Mouse (Mus musculus) thymus, postnatal 25 days (tissue): ENCODE data around the gene Dnajc11.

ENCODE experiments used
- DNase-seq: peaks from one replicate; pipeline ENCODE4 v3.0.0; 2022

The Dnajc11 gene

GRCm38 (mm10) chr4:151934215-151934572 lies 703 bp downstream of the Dnajc11 start:
- no peak for DNase-seq

GRCm38 (mm10) chr4:151937441-151937840 lies 4.0 kb downstream of the Dnajc11 start:
- no peak for DNase-seq

- DNase-seq: no peak
These were observed 4.6 kb downstream of the Dnajc11 start for GRCm38 (mm10) chr4:151938089-151938488.

- DNase-seq: no peak
These were observed 12.7 kb downstream of the Dnajc11 start for GRCm38 (mm10) chr4:151946211-151946610.

GRCm38 (mm10) chr4:151948497-151949471 lies 15.3 kb downstream of the Dnajc11 start:
- no peak for DNase-seq

GRCm38 (mm10) chr4:151953209-151953608 lies 19.7 kb downstream of the Dnajc11 start:
- DNase-seq: no peak

- no peak for DNase-seq
These were observed 22.3 kb downstream of the Dnajc11 start for GRCm38 (mm10) chr4:151955791-151956190.

GRCm38 (mm10) chr4:151957584-151958315 lies 24.3 kb downstream of the Dnajc11 start:
- no peak for DNase-seq

GRCm38 (mm10) chr4:151959849-151960512 lies 26.5 kb downstream of the Dnajc11 start:
- DNase-seq: no peak

GRCm38 (mm10) chr4:151960513-151960854 lies 27.0 kb downstream of the Dnajc11 start:
- no peak for DNase-seq

GRCm38 (mm10) chr4:151962817-151963216 lies 29.3 kb downstream of the Dnajc11 start:
- DNase-seq: no peak

GRCm38 (mm10) chr4:151968204-151968921 lies 34.9 kb downstream of the Dnajc11 start:
- DNase-seq: no peak

GRCm38 (mm10) chr4:151972221-151972967 lies 38.9 kb downstream of the Dnajc11 start:
- DNase-seq: peak; percentile 31

GRCm38 (mm10) chr4:151975441-151975840 lies 42.0 kb downstream of the Dnajc11 start:
- peak; percentile 42 for DNase-seq

- DNase-seq: peak; percentile 85
These were observed 44.3 kb downstream of the Dnajc11 start for GRCm38 (mm10) chr4:151977748-151978147.

- no peak for DNase-seq
These were observed 47.2 kb downstream of the Dnajc11 start for GRCm38 (mm10) chr4:151980699-151981098.

- peak; percentile 75 for DNase-seq
These were observed 47.9 kb downstream of the Dnajc11 start for GRCm38 (mm10) chr4:151981363-151981762.

GRCm38 (mm10) chr4:151983043-151983442 lies 49.6 kb downstream of the Dnajc11 start:
- no peak for DNase-seq

- no peak for DNase-seq
These were observed 50.1 kb downstream of the Dnajc11 start for GRCm38 (mm10) chr4:151983560-151983959.

- DNase-seq: no peak
These were observed 52.4 kb downstream of the Dnajc11 start for GRCm38 (mm10) chr4:151985886-151986285.

- no peak for DNase-seq
These were observed 53.2 kb downstream of the Dnajc11 start for GRCm38 (mm10) chr4:151986650-151987049.

- no peak for DNase-seq
These were observed 54.5 kb downstream of the Dnajc11 start for GRCm38 (mm10) chr4:151988014-151988341.
